Mouse (Mus musculus): Measurements from ENCODE around the gene Lrrc61. TPM values are rescaled to one million over a fixed set of nuclear protein-coding genes. Genes with fewer than 3 reads are reported as not detected.

The Lrrc61 gene
- total and polyA plus RNA-seq, 2 experiments from 2014 or later: 15.7 to 32.0 TPM

DNA sequence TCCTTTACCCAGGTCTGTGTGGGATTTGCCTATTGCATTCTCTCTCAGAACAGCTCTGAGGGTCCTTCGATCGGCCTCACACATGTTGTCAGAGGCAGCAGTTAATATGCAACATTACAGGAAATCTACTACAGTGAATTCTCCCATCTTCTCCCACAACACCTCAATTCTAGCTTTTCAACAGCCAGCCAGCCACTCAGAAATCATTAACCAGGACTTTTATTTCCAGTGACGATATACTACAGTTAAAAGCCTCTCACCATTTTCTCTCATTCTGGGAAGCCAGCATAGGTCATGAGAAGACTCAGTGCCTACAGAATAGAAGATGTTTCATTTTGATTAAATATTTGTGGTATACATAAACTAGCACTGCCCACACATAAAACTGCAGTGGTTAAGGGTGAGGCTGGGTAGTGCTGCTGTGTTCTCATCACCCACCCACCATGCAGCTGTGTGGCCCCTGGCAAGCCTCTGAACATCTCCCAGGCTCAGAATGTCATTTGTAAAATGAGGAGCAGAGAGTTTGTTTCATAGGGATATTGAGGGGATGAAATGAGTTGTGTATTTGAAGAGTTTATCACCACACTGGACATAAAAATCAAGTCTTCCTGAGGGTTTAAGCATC is 36.7 kb downstream of the Lrrc61 start:
- no peak for DNase-seq (ENCODE audit: low spot score)
- WGBS: 74% methylated on average over 3 of the region's 3 CpGs
- Histone ChIP-seq H3K9ac (replicated peaks; ENCODE audit: low read length) (no peak overlapping the region), H3K36me3 (ENCODE audit: insufficient read depth, low read length) (peaks cover 3% of the 10 kb centered on the region), H3K27me3 (ENCODE audit: insufficient read depth, low read length) (no peaks in the 10 kb centered on the region), H3K9me3 (ENCODE audit: low read length) (no peaks in the 10 kb centered on the region), H3K4me3 (ENCODE audit: low read length) (no peak overlapping the region), H3K4me1 (ENCODE audit: insufficient read depth, low read length) (peaks cover 10% of the 10 kb centered on the region; the same call in 1 of the 2 replicates), H3K27ac (no peak overlapping the region), H3K4me2 (ENCODE audit: low read depth, low read length) (no peak overlapping the region)
- ATAC-seq: no peak
- TF ChIP-seq CTCF (IDR thresholded peaks at IDR 0.05; ENCODE audit: low read depth): no peak

DNA sequence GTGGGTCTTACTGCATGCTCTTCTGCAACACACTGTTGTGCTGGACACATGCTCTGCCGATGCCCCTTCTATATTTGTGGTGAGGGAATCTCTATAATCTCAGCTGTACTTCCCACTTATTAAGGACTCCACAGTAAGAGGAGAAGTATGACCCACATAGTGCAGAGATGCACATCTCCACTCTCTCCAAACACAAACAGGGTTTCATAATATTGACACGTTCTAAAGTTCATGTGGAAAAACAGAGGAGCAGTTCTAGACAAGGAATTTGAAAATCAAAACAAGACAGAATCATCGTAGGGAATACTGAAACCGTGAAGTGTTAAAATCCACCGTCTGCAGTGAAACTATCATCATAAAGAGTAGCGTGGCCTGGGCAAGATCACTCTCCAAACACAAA is 37.3 kb downstream of the Lrrc61 start:
- H3K4me2 ChIP-seq (ENCODE audit: low read depth, low read length): no peak overlapping the region
- H3K4me3 ChIP-seq (ENCODE audit: low read length): no peak overlapping the region
- peaks cover 8% of the 10 kb centered on the region for H3K36me3 ChIP-seq (ENCODE audit: insufficient read depth, low read length)
- no peak overlapping the region for H3K9ac ChIP-seq (replicated peaks; ENCODE audit: low read length)
- H3K9me3 ChIP-seq (ENCODE audit: low read length): no peaks in the 10 kb centered on the region
- peaks cover 10% of the 10 kb centered on the region; the same call in 1 of the 2 replicates for H3K4me1 ChIP-seq (ENCODE audit: insufficient read depth, low read length)
- DNase-seq (ENCODE audit: low spot score): no peak
- no peak overlapping the region for H3K27ac ChIP-seq
- no peak for TF ChIP-seq CTCF (IDR thresholded peaks at IDR 0.05; ENCODE audit: low read depth)
- H3K27me3 ChIP-seq (ENCODE audit: insufficient read depth, low read length): no peaks in the 10 kb centered on the region
- no peak for ATAC-seq
- 93% methylated on average over 6 of the region's 6 CpGs for WGBS

DNA sequence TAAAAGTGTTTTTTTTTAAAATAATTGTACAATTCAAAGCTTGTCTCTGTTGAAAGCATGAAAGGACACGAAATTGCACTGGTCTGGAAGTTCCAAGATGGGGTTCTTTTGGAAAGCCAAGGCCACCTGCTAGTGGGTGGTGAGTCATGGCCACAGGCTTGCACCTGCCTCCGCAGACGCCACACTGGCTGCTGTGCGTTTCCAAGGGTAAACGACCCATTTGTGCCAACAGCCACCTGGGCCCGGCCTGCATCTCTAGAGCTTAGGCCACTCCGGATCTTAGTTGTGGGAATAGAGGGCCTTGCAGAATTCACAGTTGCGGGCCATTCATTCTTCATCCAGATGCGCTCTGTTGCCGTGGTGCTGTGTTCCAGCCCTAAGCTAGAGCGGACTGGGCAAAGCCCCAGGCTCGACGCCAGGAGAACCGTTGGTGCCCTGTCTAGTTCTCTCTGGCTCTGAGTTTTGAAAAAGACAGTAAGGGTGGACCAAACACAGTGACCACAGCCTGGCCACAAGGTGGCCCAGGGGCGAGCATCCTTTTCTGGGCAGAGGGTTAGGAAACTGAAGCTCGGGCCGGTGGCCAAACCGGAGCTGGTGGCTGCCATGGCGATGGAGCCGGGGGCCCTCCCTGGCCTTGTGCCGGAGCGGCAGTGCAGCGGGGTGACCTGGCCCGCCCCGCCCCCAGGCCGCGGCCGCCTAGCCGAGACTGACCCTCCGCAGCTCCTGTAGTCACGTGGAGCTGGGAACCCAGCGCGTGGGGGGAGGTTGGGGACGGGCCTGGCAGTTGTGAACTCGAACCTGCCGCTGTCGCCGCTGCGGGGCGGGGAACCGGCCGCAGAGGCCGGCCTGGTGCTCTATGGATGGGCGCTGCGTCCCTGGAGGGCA is 38.8 kb downstream of the Lrrc61 start, which contains the start of the genes Repin1 and Gm44965:
Gene Repin1 (plus strand): TSS at position 726 of the 885 bp plus-strand sequence.
Gene Gm44965 (plus strand): TSS at position 784 of the 885 bp plus-strand sequence.
- Histone ChIP-seq H3K27ac (peak within 1 kb of the TSS; percentile 98), H3K27me3 (ENCODE audit: insufficient read depth, low read length) (no peaks in the 10 kb centered on the region), H3K9ac (replicated peaks; ENCODE audit: low read length) (peak within 1 kb of the TSS; percentile 93), H3K36me3 (ENCODE audit: insufficient read depth, low read length) (peaks cover 24% of the 10 kb centered on the region), H3K9me3 (ENCODE audit: low read length) (0 out of 2 replicates have a peak, but pooled peaks cover 3% of the 10 kb centered on the region), H3K4me1 (ENCODE audit: insufficient read depth, low read length) (peaks cover 10% of the 10 kb centered on the region; the same call in 1 of the 2 replicates), H3K4me3 (ENCODE audit: low read length) (peak within 1 kb of the TSS; percentile 69), H3K4me2 (ENCODE audit: low read depth, low read length) (peak within 1 kb of the TSS; percentile 85)
- TF ChIP-seq CTCF (IDR thresholded peaks at IDR 0.05; ENCODE audit: low read depth): peak; percentile 66
- peak; percentile 95 for ATAC-seq
- WGBS: 3% methylated on average over 44 of the region's 45 CpGs
- DNase-seq (ENCODE audit: low spot score): peak; percentile 96

DNA sequence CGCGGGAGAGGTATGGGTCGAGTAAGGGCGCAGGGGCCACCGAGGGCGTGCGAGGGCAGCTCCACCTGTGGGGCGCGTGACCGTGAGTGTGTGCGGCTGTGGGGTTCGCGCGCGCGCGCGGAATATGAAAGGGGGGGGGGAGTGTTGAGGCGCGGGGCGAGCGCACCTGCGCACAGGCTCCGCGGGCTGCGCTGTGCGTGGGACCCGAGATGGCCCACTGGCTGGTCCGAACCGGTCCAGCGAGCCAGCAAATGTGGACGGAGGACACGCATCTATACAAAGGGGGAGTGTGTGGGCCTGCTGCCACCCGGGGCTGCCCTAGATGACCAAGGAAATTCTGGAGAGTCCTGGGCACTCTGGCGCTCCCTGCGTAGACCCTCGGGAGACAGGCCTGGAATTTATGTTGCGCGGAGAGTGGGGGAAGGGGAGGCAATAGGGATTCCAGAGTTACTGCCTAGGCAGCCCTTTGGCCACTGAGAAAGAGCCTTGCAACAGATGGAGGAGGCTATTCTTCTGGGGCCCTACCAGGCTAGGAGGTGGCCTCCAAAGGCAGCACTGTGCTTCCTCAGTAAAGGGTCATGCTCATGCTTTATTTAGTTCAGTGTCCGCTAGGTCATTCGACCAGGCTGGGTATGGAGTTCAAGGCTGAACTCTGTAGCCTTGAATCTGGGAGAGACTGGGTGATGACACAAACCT is 39.6 kb downstream of the Lrrc61 start:
- 1% methylated on average over 37 of the region's 41 CpGs for WGBS
- peaks cover 29% of the 10 kb centered on the region for H3K36me3 ChIP-seq (ENCODE audit: insufficient read depth, low read length)
- peak overlapping the region; percentile 98 for H3K27ac ChIP-seq
- H3K4me3 ChIP-seq (ENCODE audit: low read length): peak overlapping the region; percentile 69
- DNase-seq (ENCODE audit: low spot score): peak; percentile 85
- H3K9me3 ChIP-seq (ENCODE audit: low read length): 0 out of 2 replicates have a peak, but pooled peaks cover 3% of the 10 kb centered on the region
- peak overlapping the region; percentile 93 for H3K9ac ChIP-seq (replicated peaks; ENCODE audit: low read length)
- H3K4me2 ChIP-seq (ENCODE audit: low read depth, low read length): peak overlapping the region; percentile 85
- peak; percentile 86 for ATAC-seq
- H3K4me1 ChIP-seq (ENCODE audit: insufficient read depth, low read length): peaks cover 10% of the 10 kb centered on the region; the same call in 1 of the 2 replicates
- TF ChIP-seq CTCF (IDR thresholded peaks at IDR 0.05; ENCODE audit: low read depth): no peak
- H3K27me3 ChIP-seq (ENCODE audit: insufficient read depth, low read length): no peaks in the 10 kb centered on the region

DNA sequence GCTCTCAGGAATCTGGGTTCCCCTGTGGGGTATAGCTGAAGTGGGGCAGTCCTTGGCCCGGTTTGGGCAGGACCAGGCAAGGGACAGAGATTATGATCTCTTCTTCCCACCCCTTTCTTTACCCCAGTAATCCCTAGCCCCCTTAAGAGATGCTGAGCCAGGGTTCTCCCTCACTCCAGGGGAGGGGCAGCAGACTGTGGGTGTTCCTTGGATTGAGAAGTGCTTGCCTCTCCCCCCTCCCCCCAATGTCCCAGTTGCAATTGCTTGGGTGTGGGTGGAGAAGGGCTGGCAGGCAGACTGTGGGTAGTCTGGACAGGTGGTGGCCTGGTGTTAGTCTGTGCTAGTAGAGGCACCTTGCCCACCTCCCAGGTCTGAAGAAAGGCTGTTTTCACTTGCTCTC is 40.7 kb downstream of the Lrrc61 start:
- TF ChIP-seq CTCF (IDR thresholded peaks at IDR 0.05; ENCODE audit: low read depth): no peak
- Histone ChIP-seq H3K9ac (replicated peaks; ENCODE audit: low read length) (peak overlapping the region; percentile 93; the same call in 1 of the 2 replicates), H3K4me1 (ENCODE audit: insufficient read depth, low read length) (peaks cover 10% of the 10 kb centered on the region; the same call in 1 of the 2 replicates), H3K27ac (peak overlapping the region; percentile 98; the same call in 1 of the 2 replicates), H3K4me2 (ENCODE audit: low read depth, low read length) (peak overlapping the region; percentile 85), H3K9me3 (ENCODE audit: low read length) (0 out of 2 replicates have a peak, but pooled peaks cover 3% of the 10 kb centered on the region), H3K27me3 (ENCODE audit: insufficient read depth, low read length) (no peaks in the 10 kb centered on the region), H3K36me3 (ENCODE audit: insufficient read depth, low read length) (peaks cover 39% of the 10 kb centered on the region), H3K4me3 (ENCODE audit: low read length) (peak overlapping the region; percentile 69)
- no peak for ATAC-seq
- no peak for DNase-seq (ENCODE audit: low spot score)
- WGBS: 71% methylated on average over 1 of the region's 1 CpGs

Data from hindbrain, postnatal 0 days (tissue).